Mouse (Mus musculus): ENCODE results near the gene Ptprd. TPM values are rescaled to one million over a fixed set of nuclear protein-coding genes. Genes with fewer than 3 reads are reported as not detected.

The Ptprd gene
- total RNA-seq (2023): 1 to 10 TPM in 1 of 2 experiments, under 1 TPM in 1; 0.79 to 2.3 TPM

DNA sequence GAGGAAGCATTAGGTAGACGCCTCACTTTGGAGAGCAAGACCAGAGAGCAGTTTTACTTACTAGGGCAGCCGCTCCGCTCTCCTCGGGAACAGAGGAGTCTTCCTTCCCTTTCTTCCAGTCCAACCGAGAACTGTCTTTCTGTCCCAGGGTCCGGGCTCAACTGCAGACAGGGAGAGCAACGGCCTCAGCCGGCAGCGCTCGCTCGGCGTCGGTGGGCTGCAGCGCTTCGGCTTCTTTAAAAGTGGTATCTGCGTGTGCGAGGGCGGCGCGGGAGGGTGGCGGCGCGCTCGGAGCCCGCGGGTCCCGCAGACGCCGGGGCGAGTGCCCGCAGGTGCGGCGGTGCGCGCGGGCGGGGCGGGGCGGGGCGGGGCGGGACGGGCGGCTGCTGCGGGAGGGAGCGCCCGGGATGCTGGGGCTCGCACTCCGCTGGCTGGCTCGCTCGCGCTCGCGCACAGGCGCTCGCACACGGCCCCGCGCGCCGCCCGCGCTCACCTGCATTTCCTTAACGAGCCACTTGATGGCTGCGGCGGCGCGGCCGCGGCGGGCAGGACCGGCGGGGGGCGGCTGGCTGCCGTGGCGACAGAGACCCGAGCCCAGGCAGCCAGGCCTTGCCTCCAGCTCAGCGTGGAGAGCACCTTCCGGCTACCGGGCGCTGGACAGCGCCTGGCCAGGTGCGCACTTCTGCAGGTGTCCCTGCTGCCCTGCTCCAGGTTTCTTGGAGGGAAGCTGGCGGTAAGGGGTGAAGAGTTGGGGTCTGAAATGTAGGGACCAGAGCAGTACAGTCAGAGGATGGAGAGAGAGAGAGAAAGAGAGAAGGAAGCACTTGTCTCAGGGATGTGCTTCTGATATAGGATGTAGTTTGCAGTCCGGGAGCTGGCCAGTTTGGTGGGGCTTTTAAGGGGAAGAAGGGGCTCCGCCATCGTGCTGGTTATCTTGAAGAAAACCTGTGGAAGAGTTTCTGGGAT is at the start of gene Ptprd:
Ptprd (minus strand) TSS at position 433 of the 966 bp plus-strand sequence.

Data from neutrophil, adult 83 days (primary cell).